Mouse (Mus musculus) testis, postnatal 10 days (tissue): ENCODE measurements around the gene Trpc4ap.
"Not testable (repeated sequence)": the region's sequence is repeated elsewhere in the genome, so short reads cannot be mapped to it uniquely, and the experiment has no call there.

Source experiments
- DNase-seq: peaks from one replicate; pipeline ENCODE4 v3.0.0; 2021; ENCODE audit warnings: low spot score

Gene Trpc4ap

GRCm38 (mm10) chr2:155691723-155692493 is at the start of gene Trpc4ap:
TSS of gene Trpc4ap (minus strand) at chr2:155692384.
- DNase-seq, result peak; percentile 98

DNA sequence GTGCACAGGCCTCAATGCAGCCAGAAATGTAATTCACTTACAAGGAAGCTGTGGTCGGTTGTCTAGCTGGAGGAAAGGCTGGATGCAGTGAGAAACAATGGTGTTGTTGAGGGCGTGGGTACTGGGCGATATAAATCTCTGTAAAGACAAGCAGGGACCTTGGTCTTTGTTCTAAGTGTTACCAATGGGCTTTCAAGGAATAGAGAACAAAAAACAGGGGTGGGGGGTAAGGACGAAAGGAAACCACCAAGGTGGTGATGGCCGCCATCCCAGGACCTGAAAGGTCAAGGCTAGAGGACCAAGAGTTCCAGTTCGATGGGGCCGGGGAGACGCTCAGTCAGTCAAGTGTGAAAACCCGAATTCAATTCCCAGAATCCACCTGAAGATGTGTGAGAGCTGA is 45.6 kb upstream of the Trpc4ap start:
- DNase-seq, result no peak

- no peak for DNase-seq
Measured at GRCm38 (mm10) chr2:155736936-155737335, 44.8 kb upstream of the Trpc4ap start.

GRCm38 (mm10) chr2:155735766-155736165 is 43.6 kb upstream of the Trpc4ap start, which contains the start of gene Gm17581:
TSS of gene Gm17581 (minus strand) at chr2:155735866.
- DNase-seq, result not testable (repeated sequence)

- no peak for DNase-seq
Measured at GRCm38 (mm10) chr2:155735080-155735479, 42.9 kb upstream of the Trpc4ap start.

DNA sequence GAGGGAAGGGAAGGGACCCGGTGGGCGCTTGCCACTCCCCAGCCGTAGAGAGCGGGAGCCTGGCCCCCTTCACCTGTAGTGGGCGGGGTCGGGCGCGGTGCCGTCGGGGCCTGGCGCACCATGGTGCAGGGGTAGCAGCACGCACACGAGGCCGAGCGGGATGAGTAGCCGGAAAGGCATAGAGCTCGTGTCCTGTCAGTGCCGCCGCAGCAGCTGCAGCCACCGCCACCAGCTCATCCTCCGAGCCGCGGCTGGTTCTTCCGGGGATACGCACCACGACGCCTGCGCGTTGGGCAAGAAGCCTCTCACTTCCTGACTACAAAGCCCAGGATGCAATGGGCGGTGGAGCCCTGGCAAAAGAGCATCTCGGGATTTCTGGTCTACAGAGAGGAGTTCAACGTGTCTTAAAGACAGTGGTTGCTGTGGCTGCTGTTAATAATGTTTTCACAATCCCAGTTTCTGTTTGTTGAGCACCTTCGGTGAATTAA is 37.0 kb upstream of the Trpc4ap start, which contains the start of gene Edem2:
Gene Edem2, minus strand, starts transcription at position 318 of the 488 bp plus-strand sequence.
- peak; percentile 92 for DNase-seq

- no peak for DNase-seq
Measured at GRCm38 (mm10) chr2:155728742-155729141, 36.6 kb upstream of the Trpc4ap start.

DNA sequence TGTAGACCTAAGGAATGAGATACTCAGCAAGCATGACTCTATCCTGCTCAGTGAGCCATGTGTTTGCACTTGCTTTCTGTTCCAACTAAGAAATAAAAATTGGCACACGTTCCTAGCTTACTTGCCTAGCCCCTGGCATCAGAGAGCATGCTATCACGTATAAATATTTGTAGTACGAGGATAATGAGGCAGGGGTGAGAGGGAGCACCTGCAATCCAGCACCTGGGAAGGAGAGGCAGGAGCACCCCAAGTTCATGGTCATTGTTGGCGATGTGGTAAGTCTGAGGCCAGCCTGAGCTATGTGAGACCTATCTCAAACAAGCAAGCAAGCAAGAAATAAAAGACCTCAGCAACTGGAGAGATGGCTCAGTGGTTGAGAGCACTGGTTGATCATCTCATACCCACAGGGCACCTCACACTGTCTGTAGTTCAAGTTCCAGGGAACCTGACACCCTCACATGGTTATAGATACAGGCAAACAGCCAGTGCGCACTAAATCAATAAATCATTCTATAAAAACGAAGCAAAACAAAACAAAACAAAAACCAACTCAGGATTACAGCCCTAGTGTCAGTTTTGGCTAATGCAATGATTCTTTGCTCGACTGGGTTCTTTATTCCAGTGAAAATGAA is 35.7 kb upstream of the Trpc4ap start:
- DNase-seq, result no peak

DNA sequence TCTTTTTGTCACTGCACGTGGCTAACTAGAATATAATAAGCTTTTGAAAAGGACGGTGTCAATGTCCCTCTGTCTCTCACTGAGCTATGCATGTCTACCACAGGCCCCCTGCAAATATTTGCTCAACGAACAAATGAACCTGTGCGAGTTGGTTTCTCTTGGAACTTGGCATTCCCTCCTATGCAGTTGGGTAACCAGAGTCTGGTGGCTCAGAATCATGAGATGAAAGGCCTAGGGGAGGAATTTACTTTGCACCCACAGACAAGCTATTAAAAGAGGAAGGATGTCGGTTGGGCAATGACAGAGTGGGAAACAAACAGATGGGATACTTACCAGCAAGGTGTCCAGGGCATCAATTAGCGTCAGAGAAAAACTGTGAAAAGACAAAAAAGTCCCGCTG is 34.1 kb upstream of the Trpc4ap start:
- DNase-seq, result no peak

GRCm38 (mm10) chr2:155724526-155724925 is 32.3 kb upstream of the Trpc4ap start:
- DNase-seq, result no peak

- DNase-seq, result no peak
Measured at GRCm38 (mm10) chr2:155724036-155724435, 31.9 kb upstream of the Trpc4ap start.

DNA sequence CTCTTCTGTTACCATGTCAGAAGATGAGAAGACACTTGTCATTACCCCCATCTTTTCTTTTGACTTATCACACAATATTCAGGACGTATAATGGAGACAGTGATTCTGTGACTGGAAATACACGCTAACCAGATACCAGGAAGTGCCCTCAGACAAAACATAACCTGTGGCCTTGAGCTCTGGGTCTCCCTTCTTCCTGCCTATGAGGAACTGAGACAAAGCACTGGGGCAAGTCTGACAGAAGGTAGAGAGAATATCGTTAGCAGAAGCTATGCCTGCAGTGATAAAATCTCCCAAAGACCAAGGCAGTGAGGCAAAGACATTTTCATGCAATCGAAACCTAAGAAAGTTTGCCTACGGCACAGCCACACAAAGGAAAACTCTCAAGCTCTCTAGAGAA is 28.4 kb upstream of the Trpc4ap start:
- no peak for DNase-seq

DNA sequence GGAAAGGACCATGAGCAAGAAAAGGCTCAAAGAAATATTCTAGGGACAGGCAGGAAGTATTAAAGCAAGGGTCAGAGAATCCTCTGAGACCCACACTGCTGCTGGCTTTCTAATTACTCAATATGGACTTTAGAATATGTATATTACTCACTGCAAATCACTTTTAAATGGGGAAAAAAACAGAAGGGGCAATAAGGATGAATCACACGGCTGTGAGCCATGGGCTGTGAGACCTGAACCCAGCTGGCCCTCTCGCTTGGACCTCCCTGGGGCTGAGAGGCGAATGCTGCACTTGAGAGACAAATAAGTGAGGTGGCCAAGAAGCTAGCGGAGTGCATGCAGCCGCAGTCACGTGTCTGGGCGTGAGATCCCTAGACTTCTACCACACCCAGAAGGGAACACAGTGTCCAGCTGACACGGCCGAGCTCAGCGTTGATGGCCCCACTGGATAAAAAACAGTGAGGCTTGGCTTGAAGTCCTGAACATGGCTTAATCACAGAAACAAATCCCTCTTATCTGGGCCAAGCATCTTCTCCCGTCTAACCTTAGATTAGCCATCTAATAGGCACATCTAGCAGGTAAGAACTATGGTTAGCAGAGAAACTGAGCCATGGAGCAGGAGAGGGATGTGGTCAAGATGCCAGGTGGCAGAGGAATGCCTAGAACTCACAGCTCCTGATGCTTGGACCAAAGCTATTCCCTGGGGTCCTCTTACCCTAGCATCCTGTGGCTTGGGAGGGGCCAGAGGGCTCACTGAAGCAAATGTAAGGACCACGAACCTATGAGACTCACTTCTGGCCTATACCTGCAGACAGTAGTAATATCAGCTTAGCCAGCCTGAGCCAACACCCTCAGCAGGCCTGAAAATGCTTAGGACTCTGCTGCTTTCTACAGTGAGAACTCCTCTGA is 25.2 kb upstream of the Trpc4ap start:
- no peak for DNase-seq

DNA sequence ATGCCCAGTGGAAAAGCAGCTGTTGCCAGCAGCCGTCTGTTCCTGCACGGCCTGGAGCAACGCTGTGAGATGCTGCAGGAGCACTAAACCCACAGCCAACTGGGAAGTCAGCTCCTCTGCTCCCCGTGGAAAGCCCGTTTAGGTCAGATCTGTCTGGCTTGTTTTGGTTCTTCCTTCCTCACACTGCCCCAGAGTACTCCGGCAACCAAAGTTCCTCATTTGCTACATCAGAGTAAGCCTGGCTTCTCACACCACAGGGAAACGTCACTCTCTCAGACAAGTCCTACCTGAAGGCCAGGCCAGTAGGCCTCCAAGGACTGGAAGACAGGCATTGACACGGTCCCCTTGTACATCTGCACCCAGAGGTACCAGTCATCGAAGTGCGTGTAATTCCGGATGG is 18.4 kb upstream of the Trpc4ap start:
- DNase-seq, result no peak

- DNase-seq, result peak; percentile 75
Measured at GRCm38 (mm10) chr2:155707251-155707650, 15.1 kb upstream of the Trpc4ap start.

DNA sequence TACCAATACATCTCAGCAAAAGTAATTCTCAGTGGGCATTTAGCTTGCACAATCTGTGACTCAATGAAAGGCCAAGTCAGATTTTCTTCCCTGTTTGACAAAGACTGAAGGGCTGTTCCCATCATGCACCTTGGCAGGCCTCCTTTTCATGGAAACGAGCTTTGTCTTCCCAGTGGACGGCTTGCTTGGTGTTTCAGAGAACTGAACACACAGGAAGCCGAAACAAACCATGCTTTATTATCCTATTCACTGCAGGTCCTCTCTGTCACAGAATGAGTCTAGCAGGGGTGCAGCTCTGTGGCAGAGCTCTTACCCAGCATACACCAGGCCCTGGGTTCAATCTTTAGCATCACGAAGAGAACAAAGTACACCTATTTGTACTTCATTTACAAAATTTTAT is 11.4 kb upstream of the Trpc4ap start:
- DNase-seq, result no peak

- no peak for DNase-seq
Measured at GRCm38 (mm10) chr2:155701399-155701919, 9.3 kb upstream of the Trpc4ap start.

DNA sequence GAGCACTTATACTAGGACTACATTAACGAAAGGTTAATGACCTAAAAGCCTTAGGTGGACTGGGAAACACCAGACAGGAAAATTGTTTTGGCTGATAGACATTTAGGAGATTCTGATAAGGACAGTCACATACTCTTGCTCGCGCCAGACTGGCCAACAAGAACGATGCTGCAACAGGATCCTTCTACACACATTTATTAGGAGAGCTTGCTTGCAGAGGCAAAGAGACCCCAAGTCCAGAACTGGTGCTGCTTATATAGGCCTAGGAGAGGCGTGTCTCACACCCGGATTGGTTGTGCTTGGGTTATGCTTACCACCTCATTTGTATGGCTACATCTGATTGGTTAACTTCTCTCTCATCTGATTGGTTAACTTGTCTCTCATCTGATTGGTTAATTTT is 6.3 kb upstream of the Trpc4ap start:
- DNase-seq, result not testable (repeated sequence)

GRCm38 (mm10) chr2:155696851-155697250 is 4.7 kb upstream of the Trpc4ap start:
- no peak for DNase-seq

GRCm38 (mm10) chr2:155696091-155696558 is 3.9 kb upstream of the Trpc4ap start:
- peak; percentile 97 for DNase-seq

GRCm38 (mm10) chr2:155695316-155695715 is 3.1 kb upstream of the Trpc4ap start:
- DNase-seq, result no peak

DNA sequence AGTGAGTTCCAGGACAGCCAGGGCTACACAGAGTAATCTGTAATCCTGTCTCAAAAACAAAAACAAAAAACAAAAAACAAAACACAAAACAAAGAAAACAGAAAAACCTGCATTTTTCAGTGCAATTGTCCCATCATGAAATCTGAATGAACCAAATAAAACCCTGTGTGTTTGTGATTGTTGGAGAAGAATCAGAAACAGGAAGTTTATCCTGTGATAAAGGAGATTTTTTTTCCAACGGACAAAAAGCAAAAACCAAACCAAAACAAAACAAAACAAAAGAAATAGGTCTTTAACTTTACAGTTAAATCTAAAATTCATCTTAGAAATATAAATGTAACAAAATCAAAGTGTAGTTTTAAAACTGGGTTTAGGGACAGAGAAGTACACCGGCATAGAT is 2.4 kb upstream of the Trpc4ap start:
- DNase-seq, result no peak
